Mouse (Mus musculus) heart, embryonic 15.5 days (tissue): ENCODE results near the gene Hoxa13. TPM values are rescaled to one million over a fixed set of nuclear protein-coding genes. Genes with fewer than 3 reads are reported as not detected.

ENCODE experiments used
- ATAC-seq: fragments of 200-750 bp; cut with Nextera tagmentation; replicated peaks from 2 replicates; pipeline ENCODE4 v1.8.0; 2017; ENCODE audit warnings: low read depth, moderate TSS enrichment; ENCODE audit not compliant: insufficient number of reproducible peaks, insufficient read depth, low FRiP score
- H3K27ac ChIP-seq: fragments of 300-500 bp; sonication (generic); 2 replicates; pipeline ENCODE4 v1.5.1; 2015; ENCODE audit warnings: mild to moderate bottlenecking, inconsistent platforms
- H3K27me3 ChIP-seq: fragments of 300-500 bp; sonication (generic); 2 replicates; pipeline ENCODE4 v1.6.1; 2015; ENCODE audit warnings: inconsistent platforms
- H3K36me3 ChIP-seq: fragments of 300-500 bp; sonication (generic); 2 replicates; pipeline ENCODE4 v1.6.1; 2015; ENCODE audit warnings: mild to moderate bottlenecking, inconsistent platforms
- H3K4me1 ChIP-seq: fragments of 300-500 bp; sonication (generic); replicated peaks from 2 replicates; pipeline ENCODE4 v1.6.1; 2015; ENCODE audit warnings: inconsistent platforms
- H3K4me2 ChIP-seq: fragments of 300-500 bp; sonication (generic); 2 replicates; pipeline ENCODE4 v1.6.1; 2015; ENCODE audit warnings: inconsistent platforms, mild to moderate bottlenecking, moderate library complexity
- H3K4me3 ChIP-seq: fragments of 300-500 bp; sonication (generic); 2 replicates; pipeline ENCODE4 v1.5.1; 2015; ENCODE audit warnings: mild to moderate bottlenecking, inconsistent platforms
- H3K9ac ChIP-seq: fragments of 300-500 bp; sonication (generic); 2 replicates; pipeline ENCODE4 v1.6.1; 2015; ENCODE audit warnings: mild to moderate bottlenecking, inconsistent platforms
- H3K9me3 ChIP-seq: fragments of 300-500 bp; sonication (generic); replicated peaks from 2 replicates; pipeline ENCODE4 v1.6.1; 2016; ENCODE audit warnings: inconsistent platforms
- WGBS: fragments of 180-500 bp; shearing (Covaris S2); methylation state at CpG from one replicate; pipeline ENCODE4 v1.1.7; 2015; ENCODE audit warnings: mixed read lengths; 5-methylcytosine and 5-hydroxymethylcytosine counted together
- polyA plus RNA-seq: library from polyadenylated mRNA; unstranded; fragments of >200 nt; fragmentation: Nextera tagmentation; extraction: Ambion mirVana; gene quantifications from 2 replicates; pipeline ENCODE4 v1.2.1, GENCODE M21; 2015

The Hoxa13 gene
- polyA plus RNA-seq, 1 experiment from 2014 or later = not detected

GRCm38 (mm10) chr6:52218643-52219215, 42.0 kb downstream of the Hoxa13 start:
- H3K9me3 ChIP-seq = no peaks in the 10 kb centered on the region
- peaks cover 99% of the 10 kb centered on the region for H3K27me3 ChIP-seq
- no peak overlapping the region for H3K27ac ChIP-seq
- H3K4me1 ChIP-seq = peaks cover 19% of the 10 kb centered on the region
- no peak for ATAC-seq
- no peak overlapping the region for H3K4me2 ChIP-seq
- H3K9ac ChIP-seq = no peak overlapping the region
- H3K4me3 ChIP-seq = no peak overlapping the region
- no peaks in the 10 kb centered on the region for H3K36me3 ChIP-seq
- whole genome bisulfite sequencing = 15% methylated on average over 14 of the region's 14 CpGs

GRCm38 (mm10) chr6:52217895-52218642, 42.6 kb downstream of the Hoxa13 start:
- Histone ChIP-seq H3K36me3 (no peaks in the 10 kb centered on the region), H3K9ac (no peak overlapping the region), H3K4me3 (peak overlapping the region; percentile 35), H3K4me2 (peak overlapping the region; percentile 52), H3K9me3 (no peaks in the 10 kb centered on the region), H3K27me3 (peaks cover 99% of the 10 kb centered on the region), H3K27ac (no peak overlapping the region), H3K4me1 (peaks cover 22% of the 10 kb centered on the region)
- no peak for ATAC-seq
- WGBS = 10% methylated on average over 23 of the region's 23 CpGs

GRCm38 (mm10) chr6:52217459-52217768, 43.3 kb downstream of the Hoxa13 start:
- Histone ChIP-seq H3K36me3 (no peaks in the 10 kb centered on the region), H3K27ac (no peak overlapping the region), H3K9ac (no peak overlapping the region), H3K4me1 (peaks cover 28% of the 10 kb centered on the region), H3K27me3 (peaks cover 99% of the 10 kb centered on the region), H3K4me2 (peak overlapping the region; percentile 52), H3K9me3 (no peaks in the 10 kb centered on the region), H3K4me3 (peak overlapping the region; percentile 35)
- WGBS = under 1% methylated on average over 25 of the region's 25 CpGs
- ATAC-seq = no peak

GRCm38 (mm10) chr6:52216691-52217458, 43.8 kb downstream of the Hoxa13 start:
- H3K9ac ChIP-seq = no peak overlapping the region
- H3K4me1 ChIP-seq = peaks cover 31% of the 10 kb centered on the region
- WGBS = 2% methylated on average over 60 of the region's 60 CpGs
- H3K27ac ChIP-seq = no peak overlapping the region
- no peaks in the 10 kb centered on the region for H3K36me3 ChIP-seq
- H3K4me3 ChIP-seq = peak overlapping the region; percentile 35
- peaks cover 99% of the 10 kb centered on the region for H3K27me3 ChIP-seq
- ATAC-seq = no peak
- H3K4me2 ChIP-seq = peak overlapping the region; percentile 52
- no peaks in the 10 kb centered on the region for H3K9me3 ChIP-seq

GRCm38 (mm10) chr6:52215771-52216535, 44.7 kb downstream of the Hoxa13 start:
- no peak overlapping the region for H3K27ac ChIP-seq
- H3K27me3 ChIP-seq = peaks cover 100% of the 10 kb centered on the region
- WGBS = 5% methylated on average over 30 of the region's 30 CpGs
- H3K36me3 ChIP-seq = no peaks in the 10 kb centered on the region
- H3K4me2 ChIP-seq = 0 out of 2 replicates have a peak overlapping the region, but pooled peaks have one; percentile 14
- ATAC-seq = no peak
- H3K9ac ChIP-seq = no peak overlapping the region
- H3K9me3 ChIP-seq = no peaks in the 10 kb centered on the region
- H3K4me1 ChIP-seq = peaks cover 30% of the 10 kb centered on the region
- H3K4me3 ChIP-seq = no peak overlapping the region

GRCm38 (mm10) chr6:52215070-52215469, 45.6 kb downstream of the Hoxa13 start:
- WGBS = 34% methylated on average over 3 of the region's 3 CpGs
- Histone ChIP-seq H3K27me3 (peaks cover 100% of the 10 kb centered on the region), H3K4me2 (no peak overlapping the region), H3K4me1 (peaks cover 30% of the 10 kb centered on the region), H3K4me3 (no peak overlapping the region), H3K9me3 (no peaks in the 10 kb centered on the region), H3K27ac (no peak overlapping the region), H3K36me3 (no peaks in the 10 kb centered on the region), H3K9ac (no peak overlapping the region)
- no peak for ATAC-seq

- Histone ChIP-seq H3K4me3 (no peak overlapping the region), H3K27me3 (peaks cover 100% of the 10 kb centered on the region), H3K36me3 (no peaks in the 10 kb centered on the region), H3K4me1 (peaks cover 30% of the 10 kb centered on the region), H3K9ac (no peak overlapping the region), H3K9me3 (no peaks in the 10 kb centered on the region), H3K27ac (no peak overlapping the region), H3K4me2 (no peak overlapping the region)
- no peak for ATAC-seq
- 23% methylated on average over 5 of the region's 5 CpGs for WGBS
Measured at GRCm38 (mm10) chr6:52214271-52214670, 46.4 kb downstream of the Hoxa13 start.

GRCm38 (mm10) chr6:52213119-52213986, 47.3 kb downstream of the Hoxa13 start, which contains the start of the genes Hoxa3 and Gm28308:
Gene Hoxa3 (minus strand): TSS chr6:52213336.
Gene Gm28308 (minus strand): TSS chr6:52213339.
- no peak within 1 kb of the TSS for H3K9ac ChIP-seq
- peaks cover 36% of the 10 kb centered on the region for H3K4me1 ChIP-seq
- no peak within 1 kb of the TSS for H3K27ac ChIP-seq
- peak within 1 kb of the TSS; percentile 42 for H3K4me3 ChIP-seq
- no peaks in the 10 kb centered on the region for H3K9me3 ChIP-seq
- H3K4me2 ChIP-seq = peak within 1 kb of the TSS; percentile 57
- ATAC-seq = no peak
- no peaks in the 10 kb centered on the region for H3K36me3 ChIP-seq
- H3K27me3 ChIP-seq = peaks cover 100% of the 10 kb centered on the region
- WGBS = 7% methylated on average over 38 of the region's 38 CpGs

GRCm38 (mm10) chr6:52212556-52213118, 48.0 kb downstream of the Hoxa13 start:
- Histone ChIP-seq H3K27ac (no peak overlapping the region), H3K27me3 (peaks cover 99% of the 10 kb centered on the region), H3K4me1 (peaks cover 40% of the 10 kb centered on the region), H3K9me3 (no peaks in the 10 kb centered on the region), H3K4me3 (peak overlapping the region; percentile 42), H3K4me2 (peak overlapping the region; percentile 57), H3K36me3 (no peaks in the 10 kb centered on the region), H3K9ac (no peak overlapping the region)
- no peak for ATAC-seq
- 1% methylated on average over 22 of the region's 22 CpGs for WGBS

GRCm38 (mm10) chr6:52211961-52212360, 48.7 kb downstream of the Hoxa13 start:
- H3K4me3 ChIP-seq = peak overlapping the region; percentile 42
- H3K4me1 ChIP-seq = peaks cover 35% of the 10 kb centered on the region
- ATAC-seq = no peak
- H3K4me2 ChIP-seq = peak overlapping the region; percentile 57
- no peak overlapping the region for H3K27ac ChIP-seq
- H3K9ac ChIP-seq = no peak overlapping the region
- no peaks in the 10 kb centered on the region for H3K9me3 ChIP-seq
- WGBS = 6% methylated on average over 13 of the region's 13 CpGs
- peaks cover 99% of the 10 kb centered on the region for H3K27me3 ChIP-seq
- H3K36me3 ChIP-seq = no peaks in the 10 kb centered on the region
